Mouse (Mus musculus) stomach, postnatal 0 days (tissue): ENCODE data around the gene Hist2h2aa1. TPM values are rescaled to one million over a fixed set of nuclear protein-coding genes. Genes with fewer than 3 reads are reported as not detected.

Source experiments
- ATAC-seq: fragments of 200-750 bp; cut with Nextera tagmentation; 2 replicates; pipeline ENCODE4 v1.8.0; 2017; ENCODE audit not compliant: low FRiP score, low TSS enrichment
- DNase-seq: peaks from one replicate; pipeline ENCODE4 v3.0.0-alpha.2; 2016; ENCODE audit warnings: low spot score
- H3K27ac ChIP-seq: fragments of 300-500 bp; sonication (generic); replicated peaks from 2 replicates; pipeline ENCODE4 v1.5.1; 2014; ENCODE audit warnings: mild to moderate bottlenecking, control low read depth
- H3K27me3 ChIP-seq: fragments of 300-500 bp; sonication (generic); 2 replicates; pipeline ENCODE4 v1.6.1; 2014; ENCODE audit warnings: low read length; ENCODE audit not compliant: control insufficient read depth, insufficient read depth
- H3K36me3 ChIP-seq: fragments of 300-500 bp; sonication (generic); 2 replicates; pipeline ENCODE4 v1.6.1; 2014; ENCODE audit warnings: low read length, mixed read lengths; ENCODE audit not compliant: control insufficient read depth, insufficient read depth
- H3K4me1 ChIP-seq: fragments of 300-500 bp; sonication (generic); replicated peaks from 2 replicates; pipeline ENCODE4 v1.6.1; 2014; ENCODE audit warnings: antibody characterized with exemption; ENCODE audit not compliant: control insufficient read depth, insufficient read depth
- H3K4me2 ChIP-seq: fragments of 300-500 bp; sonication (generic); replicated peaks from 2 replicates; pipeline ENCODE4 v1.6.1; 2014; ENCODE audit warnings: low read depth, mild to moderate bottlenecking, control low read depth, moderate library complexity
- H3K4me3 ChIP-seq: fragments of 300-500 bp; sonication (generic); 2 replicates; pipeline ENCODE4 v1.5.1; 2014; ENCODE audit warnings: low read depth, low read length, control low read depth
- H3K9ac ChIP-seq: fragments of 300-500 bp; sonication (generic); 2 replicates; pipeline ENCODE4 v1.6.1; 2014; ENCODE audit warnings: mild to moderate bottlenecking, low read length, control low read depth, mixed read lengths
- H3K9me3 ChIP-seq: fragments of 300-500 bp; sonication (generic); 2 replicates; pipeline ENCODE4 v1.6.1; 2016; ENCODE audit warnings: low read length; ENCODE audit not compliant: control insufficient read depth
- CTCF ChIP-seq: IDR thresholded peaks from 2 replicates; pipeline ENCODE4 v1.5.1; 2016; ENCODE audit warnings: antibody characterized with exemption, low read depth, mild to moderate bottlenecking, moderate library complexity
- EP300 ChIP-seq: optimal IDR thresholded peaks from 2 replicates; pipeline ENCODE3; 2016; ENCODE audit warnings: antibody characterized with exemption
- WGBS: fragments of 180-500 bp; shearing (Covaris S2); extraction: QIAGEN DNeasy Blood & Tissue Kit; methylation state at CpG from one replicate; pipeline ENCODE4 v1.1.7; 2014; 5-methylcytosine and 5-hydroxymethylcytosine counted together
- polyA plus RNA-seq: library from polyadenylated mRNA; unstranded; fragments of >200 nt; fragmentation: Nextera tagmentation; extraction: Ambion mirVana; gene quantifications from 2 replicates; pipeline ENCODE4 v1.2.1, GENCODE M21; 2015

Gene Hist2h2aa1
- polyA plus RNA-seq, 1 experiment from 2014 or later, result 98.7 TPM

GRCm38 (mm10) chr3:96262979-96263550, 17.8 kb downstream of the Hist2h2aa1 start, which contains the start of gene Hist2h4:
TSS of gene Hist2h4 (minus strand) at chr3:96263311.
- Histone ChIP-seq H3K27ac (peak within 1 kb of the TSS; percentile 98), H3K36me3 (no peaks in the 10 kb centered on the region), H3K9ac (peak within 1 kb of the TSS; percentile 83), H3K9me3 (no peaks in the 10 kb centered on the region), H3K4me2 (peak within 1 kb of the TSS; percentile 65), H3K4me1 (0 out of 2 replicates have a peak, but pooled peaks cover 2% of the 10 kb centered on the region), H3K27me3 (no peaks in the 10 kb centered on the region), H3K4me3 (peak within 1 kb of the TSS; percentile 65)
- WGBS, result under 1% methylated on average over 40 of the region's 40 CpGs
- TF ChIP-seq EP300, result peak; percentile 97
- peak; percentile 73 for TF ChIP-seq CTCF
- ATAC-seq, result peak; percentile 88
- DNase-seq, result peak; percentile 94

- H3K36me3 ChIP-seq, result no peaks in the 10 kb centered on the region
- peak overlapping the region; percentile 98 for H3K27ac ChIP-seq
- TF ChIP-seq CTCF, result no peak
- peak; percentile 83 for TF ChIP-seq EP300
- ATAC-seq (peak; percentile 42), DNase-seq (peak; percentile 66)
- H3K4me1 ChIP-seq, result 0 out of 2 replicates have a peak, but pooled peaks cover 2% of the 10 kb centered on the region
- H3K4me2 ChIP-seq, result peak overlapping the region; percentile 65
- WGBS, result 3% methylated on average over 27 of the region's 27 CpGs
- no peaks in the 10 kb centered on the region for H3K27me3 ChIP-seq
- no peaks in the 10 kb centered on the region for H3K9me3 ChIP-seq
- H3K9ac ChIP-seq, result peak overlapping the region; percentile 73
- H3K4me3 ChIP-seq, result peak overlapping the region; percentile 65
Measured at GRCm38 (mm10) chr3:96263558-96264403, 18.5 kb downstream of the Hist2h2aa1 start.

- ATAC-seq (no peak), DNase-seq (no peak)
- H3K4me1 ChIP-seq, result 0 out of 2 replicates have a peak, but pooled peaks cover 2% of the 10 kb centered on the region
- H3K9ac ChIP-seq, result peak overlapping the region; percentile 73
- peak overlapping the region; percentile 98 for H3K27ac ChIP-seq
- peak overlapping the region; percentile 65; the same call in 1 of the 2 replicates for H3K4me3 ChIP-seq
- peak overlapping the region; percentile 65 for H3K4me2 ChIP-seq
- 68% methylated on average over 7 of the region's 7 CpGs for WGBS
- no peak for TF ChIP-seq CTCF
- TF ChIP-seq EP300, result no peak
- no peaks in the 10 kb centered on the region for H3K9me3 ChIP-seq
- H3K36me3 ChIP-seq, result no peaks in the 10 kb centered on the region
- H3K27me3 ChIP-seq, result no peaks in the 10 kb centered on the region
Measured at GRCm38 (mm10) chr3:96264404-96264949, 19.2 kb downstream of the Hist2h2aa1 start.

- Histone ChIP-seq H3K9me3 (no peaks in the 10 kb centered on the region), H3K36me3 (no peaks in the 10 kb centered on the region), H3K4me1 (0 out of 2 replicates have a peak, but pooled peaks cover 2% of the 10 kb centered on the region), H3K4me2 (no peak overlapping the region), H3K4me3 (no peak overlapping the region), H3K27me3 (no peaks in the 10 kb centered on the region), H3K9ac (no peak overlapping the region), H3K27ac (no peak overlapping the region)
- no peak for ATAC-seq
- 84% methylated on average over 8 of the region's 8 CpGs for WGBS
- TF ChIP-seq CTCF, result no peak
- no peak for DNase-seq
Measured at GRCm38 (mm10) chr3:96266132-96266710, 20.9 kb downstream of the Hist2h2aa1 start.

GRCm38 (mm10) chr3:96267541-96267940, 22.2 kb downstream of the Hist2h2aa1 start:
- ATAC-seq, result no peak
- no peak overlapping the region for H3K9ac ChIP-seq

More at GRCm38 (mm10) chr3:96267541-96267940, 22.2 kb downstream of the Hist2h2aa1 start:
- Histone ChIP-seq H3K4me3 (no peak overlapping the region), H3K36me3 (no peaks in the 10 kb centered on the region), H3K27ac (peak overlapping the region; percentile 83; the same call in 1 of the 2 replicates), H3K4me1 (no peaks in the 10 kb centered on the region), H3K9me3 (no peaks in the 10 kb centered on the region), H3K27me3 (no peaks in the 10 kb centered on the region), H3K4me2 (no peak overlapping the region; the same call in 1 of the 2 replicates)
- DNase-seq, result no peak
- TF ChIP-seq CTCF (no peak), EP300 (no peak)
- WGBS, result 61% methylated on average over 4 of the region's 4 CpGs
